Mouse (Mus musculus) adipocyte (in vitro differentiated cells): ENCODE data around the gene Sphk1.

ENCODE experiments used
- DNase-seq: peaks from one replicate; pipeline ENCODE4 v3.0.0-alpha.2; 2016; ENCODE audit warnings: low spot score

Gene Sphk1

DNA sequence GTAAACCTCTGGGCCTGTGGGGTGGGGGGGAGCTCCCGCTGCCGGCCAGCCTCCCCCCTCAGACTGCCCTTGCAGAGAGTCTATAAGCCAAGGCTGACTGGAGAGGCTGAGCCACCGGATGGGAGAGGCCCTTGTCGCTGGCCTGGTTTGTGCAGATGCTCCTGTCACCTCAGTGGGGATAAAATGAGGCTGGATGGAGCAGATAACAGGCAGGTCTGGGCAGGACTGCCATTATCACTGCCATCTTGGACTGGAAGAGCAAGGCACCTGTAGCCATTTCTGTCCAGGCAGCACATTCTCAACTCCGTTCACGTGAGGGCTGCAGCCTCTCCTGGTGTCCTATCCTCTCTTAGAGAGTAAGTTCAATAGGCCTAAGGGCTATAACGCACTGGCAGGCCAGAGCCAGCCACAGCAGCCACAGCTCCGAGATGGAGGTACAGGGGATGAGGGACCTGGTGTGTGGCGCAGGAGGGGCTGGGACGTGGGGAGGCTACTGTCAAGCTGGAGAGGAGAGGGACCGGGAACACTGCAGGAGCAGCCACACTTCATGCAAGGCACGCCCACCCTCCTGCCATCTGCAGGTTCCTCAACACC, 7.5 kb downstream of the Sphk1 start:
- DNase-seq, result no peak

GRCm38 (mm10) chr11:116541183-116541582, 10.5 kb downstream of the Sphk1 start:
- DNase-seq, result no peak

DNA sequence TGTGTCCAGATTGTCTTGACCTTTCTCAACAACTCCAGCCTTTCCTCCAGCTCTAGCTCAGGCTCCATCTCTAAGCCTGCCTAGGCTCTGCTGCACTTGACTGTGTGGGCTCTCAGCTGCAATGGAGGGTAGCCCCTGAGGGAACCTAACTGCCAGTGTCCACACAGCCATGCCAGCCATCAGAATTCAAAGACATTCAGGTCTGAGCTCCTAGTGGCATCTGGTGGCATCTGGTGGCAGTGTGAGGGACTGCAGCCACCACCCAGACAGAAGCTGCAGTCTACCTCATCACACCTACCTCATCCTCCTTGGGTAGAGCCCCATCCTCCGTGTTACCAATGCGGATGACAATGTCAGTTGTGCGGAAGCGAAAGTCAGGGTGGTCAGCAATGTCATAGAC, 12.4 kb downstream of the Sphk1 start:
- peak; percentile 45 for DNase-seq

DNA sequence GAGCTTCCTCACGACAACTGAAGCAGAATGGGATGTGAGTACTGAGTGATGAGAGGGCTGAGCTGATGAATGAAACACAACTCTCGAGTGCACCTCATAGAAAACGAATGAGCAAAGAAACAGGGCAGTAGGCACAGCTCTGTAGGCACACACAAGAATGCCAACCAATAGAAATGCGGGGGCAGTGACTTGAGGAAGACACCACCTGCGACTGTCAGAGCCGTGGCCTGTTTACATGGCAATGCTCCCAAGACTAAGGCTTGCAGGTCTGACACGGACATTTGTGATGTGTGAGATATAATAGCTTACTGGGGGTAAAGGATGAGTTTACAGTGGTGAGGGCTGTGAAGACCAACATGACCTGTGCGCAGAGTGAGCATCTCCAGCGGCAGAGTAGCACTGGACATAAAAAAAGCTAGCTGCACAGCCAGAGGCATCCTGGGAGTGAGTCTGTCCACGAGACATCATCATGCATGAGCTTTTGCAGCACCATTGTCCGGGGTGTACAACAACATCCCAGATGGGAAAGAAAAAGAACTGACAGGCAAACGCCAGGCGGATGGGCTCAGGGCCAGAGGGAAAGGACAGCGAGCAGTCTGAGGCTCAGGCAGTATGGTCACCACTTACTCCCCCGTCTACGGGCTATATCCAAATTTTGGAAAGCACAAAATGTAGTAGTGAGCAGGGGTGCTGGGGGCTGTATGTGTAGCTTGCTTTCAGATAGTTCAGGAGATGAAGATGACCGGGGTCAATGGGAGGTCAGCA, 16.8 kb downstream of the Sphk1 start:
- no peak for DNase-seq

DNA sequence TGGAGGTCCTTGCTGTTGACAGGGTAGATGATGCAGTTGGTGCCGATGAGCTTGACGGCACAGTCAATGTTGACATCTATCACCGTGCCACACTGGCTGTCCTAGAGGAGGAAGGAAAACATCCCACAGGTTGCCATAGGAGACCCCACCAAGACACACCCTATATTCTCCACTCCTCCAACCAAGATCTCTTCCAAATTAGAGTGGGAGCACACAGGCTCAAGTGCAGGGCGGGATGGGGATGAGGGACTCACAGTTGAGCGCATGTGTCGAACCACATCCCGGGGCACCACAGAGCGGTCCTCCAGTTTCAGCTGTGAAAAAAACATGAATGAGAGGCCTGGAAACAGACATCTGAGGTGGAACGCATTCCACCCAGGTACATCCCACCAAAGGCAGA, 18.1 kb downstream of the Sphk1 start:
- no peak for DNase-seq

DNA sequence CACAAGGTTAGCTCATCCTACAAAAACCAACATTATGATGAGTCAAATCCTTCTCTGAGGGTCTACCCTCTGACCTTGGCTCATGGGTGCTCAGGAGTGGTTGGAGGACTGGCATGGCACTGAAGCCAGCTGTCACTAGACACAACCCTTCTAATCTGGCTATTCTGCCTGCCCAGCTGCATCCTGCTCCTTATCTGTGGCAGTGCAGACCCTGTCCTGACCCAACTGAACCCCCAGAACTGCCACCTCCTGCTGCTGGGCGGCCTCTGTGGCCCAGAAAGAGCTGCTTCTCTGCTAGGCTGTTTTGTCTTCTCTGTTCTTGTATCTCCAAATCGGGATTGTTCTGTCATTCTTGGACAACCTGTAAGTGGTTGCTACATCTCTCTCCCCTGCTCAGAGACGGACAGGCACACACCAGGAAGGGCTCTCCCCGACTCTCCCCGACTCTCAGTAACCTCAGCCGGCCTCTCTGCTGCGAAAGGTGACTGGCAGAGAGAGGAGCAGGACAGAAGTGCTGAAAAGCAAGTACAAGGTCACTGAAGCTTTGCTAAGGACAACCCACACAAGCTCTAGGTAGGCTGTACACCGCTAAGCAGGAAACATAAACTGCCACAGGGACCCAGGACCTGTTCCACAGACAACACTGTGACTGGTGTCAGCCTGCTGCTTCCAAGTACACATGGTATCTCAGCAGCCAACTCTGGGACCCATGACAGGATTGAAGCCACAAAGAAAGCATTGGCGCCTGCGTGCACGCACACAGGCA, 18.7 kb downstream of the Sphk1 start:
- DNase-seq, result no peak

DNA sequence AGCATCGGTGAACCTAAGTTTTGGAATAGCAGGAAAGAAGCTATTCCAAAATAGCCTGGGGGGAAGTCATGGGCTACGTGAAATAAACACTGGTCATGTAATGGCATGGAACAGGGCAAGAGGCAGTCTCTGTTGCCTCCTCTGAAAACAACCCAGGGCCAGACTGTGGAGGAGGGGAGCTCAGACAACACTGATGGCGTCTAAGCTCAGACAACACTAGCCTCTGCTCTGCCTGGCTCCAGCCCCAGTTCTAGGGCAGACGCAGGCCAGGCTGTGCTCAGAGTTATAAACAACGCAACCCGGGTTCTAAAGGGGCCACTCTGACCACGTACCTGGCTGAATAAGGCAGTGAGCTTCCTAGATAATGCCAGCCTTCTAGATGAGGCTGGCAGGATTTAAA, 20.0 kb downstream of the Sphk1 start:
- peak; percentile 90 for DNase-seq

DNA sequence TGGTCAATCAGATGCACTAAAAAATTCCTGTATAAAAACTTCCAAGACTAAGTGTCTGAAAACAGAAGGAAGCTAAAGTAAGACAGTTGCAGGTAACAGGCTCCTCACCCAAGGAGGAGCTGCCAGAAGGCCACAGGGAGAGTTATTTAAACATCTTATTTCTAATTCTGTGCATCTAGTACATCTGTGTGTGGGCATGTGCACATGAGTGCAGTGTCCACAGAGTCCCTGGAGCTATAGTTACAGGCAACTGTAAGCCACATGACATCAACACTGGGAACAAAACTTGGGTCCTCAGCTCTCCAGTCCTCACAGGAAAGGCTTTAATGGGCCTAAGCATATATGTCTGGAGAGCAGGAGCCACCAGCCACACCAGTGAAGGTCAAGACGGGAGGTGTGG, 21.5 kb downstream of the Sphk1 start:
- no peak for DNase-seq

DNA sequence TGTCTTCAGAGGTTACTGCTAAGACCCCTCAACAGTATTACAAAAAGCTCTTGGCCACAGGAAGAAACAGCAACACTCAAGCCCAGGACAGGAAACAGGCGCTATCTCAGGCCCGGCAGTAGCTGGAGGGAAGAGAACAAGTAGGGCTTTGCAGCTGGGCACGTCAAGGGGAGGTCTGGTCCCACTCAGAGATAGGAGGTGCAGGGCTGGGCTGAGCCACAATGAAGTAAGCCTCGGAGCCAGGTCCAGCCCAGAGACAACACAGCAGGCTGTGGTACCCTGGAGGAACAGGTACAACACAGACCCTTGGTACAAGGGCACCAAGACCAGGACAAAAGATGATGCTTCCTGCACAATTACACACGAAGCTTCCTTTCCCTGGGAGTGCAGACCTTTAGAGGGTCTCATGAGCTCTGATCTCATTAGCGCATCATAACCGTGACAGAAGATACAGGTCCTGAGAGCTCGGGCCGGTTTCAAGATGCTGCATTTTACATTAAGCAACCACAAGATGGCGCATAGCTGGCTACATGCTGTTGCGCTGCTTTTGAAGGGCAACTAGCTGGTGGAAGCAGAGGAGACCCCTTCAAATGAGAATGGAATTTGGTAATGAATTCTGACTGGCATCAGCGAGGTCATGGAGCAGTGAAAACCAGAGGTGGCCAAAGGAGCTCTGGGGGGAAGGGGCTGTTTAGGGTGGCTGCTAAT, 23.6 kb downstream of the Sphk1 start:
- peak; percentile 59 for DNase-seq

DNA sequence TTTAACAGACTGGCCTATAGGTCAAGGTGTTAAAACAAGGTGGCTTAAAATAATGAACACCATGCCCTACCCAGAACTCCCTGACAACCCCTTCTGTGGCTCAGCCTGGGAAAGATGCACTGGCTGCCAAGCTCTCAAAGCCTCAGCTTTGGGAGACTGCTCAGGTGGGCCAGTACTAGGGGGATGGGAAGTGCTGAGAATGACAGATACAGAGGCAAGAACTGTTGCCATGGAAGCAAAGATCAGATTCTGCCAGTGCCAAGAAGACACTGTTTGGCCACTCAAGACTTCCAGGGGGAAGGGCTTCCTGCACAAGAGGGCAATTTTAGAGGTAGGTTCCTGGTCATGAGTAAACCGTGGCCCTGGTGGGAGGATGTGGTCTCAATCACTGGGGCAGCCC, 24.8 kb downstream of the Sphk1 start:
- no peak for DNase-seq

GRCm38 (mm10) chr11:116556308-116556707, 25.6 kb downstream of the Sphk1 start:
- no peak for DNase-seq

DNA sequence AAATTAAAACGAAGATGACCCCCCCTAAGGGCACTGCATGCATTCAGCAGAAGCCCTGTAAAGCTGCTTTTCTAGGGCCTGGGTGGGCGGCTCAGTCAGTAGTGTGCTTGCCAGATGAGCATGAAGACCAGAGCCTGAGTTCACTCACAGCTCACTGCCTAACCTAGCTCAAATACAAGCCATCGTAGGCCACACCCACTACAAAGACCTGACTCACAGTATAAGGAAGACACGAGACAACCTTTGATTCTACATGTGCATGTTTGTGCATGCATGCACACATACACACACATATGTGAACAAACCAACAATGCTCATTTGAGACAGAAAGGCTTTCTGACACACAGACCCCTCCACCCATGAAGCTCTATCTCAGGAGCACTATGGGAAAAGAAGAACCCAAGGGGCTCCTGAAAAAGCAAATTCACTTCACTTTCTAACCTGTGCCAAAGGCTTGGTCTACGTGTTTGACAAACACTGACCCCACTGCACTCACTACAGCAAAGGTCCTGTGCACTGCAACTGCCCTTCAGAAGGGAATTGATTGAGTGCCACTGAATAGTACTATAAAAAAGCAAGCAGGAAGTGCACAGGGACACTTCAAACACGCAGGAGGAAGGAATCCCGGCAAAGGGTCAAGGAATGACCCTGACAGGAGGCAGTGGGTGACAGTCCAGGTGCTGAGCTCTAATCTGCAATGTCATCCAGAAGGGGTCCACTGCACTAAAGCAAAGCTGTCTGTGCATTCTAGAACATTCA, 34.7 kb downstream of the Sphk1 start:
- DNase-seq, result no peak

- no peak for DNase-seq
Observed at GRCm38 (mm10) chr11:116567531-116567930, 36.8 kb downstream of the Sphk1 start.

DNA sequence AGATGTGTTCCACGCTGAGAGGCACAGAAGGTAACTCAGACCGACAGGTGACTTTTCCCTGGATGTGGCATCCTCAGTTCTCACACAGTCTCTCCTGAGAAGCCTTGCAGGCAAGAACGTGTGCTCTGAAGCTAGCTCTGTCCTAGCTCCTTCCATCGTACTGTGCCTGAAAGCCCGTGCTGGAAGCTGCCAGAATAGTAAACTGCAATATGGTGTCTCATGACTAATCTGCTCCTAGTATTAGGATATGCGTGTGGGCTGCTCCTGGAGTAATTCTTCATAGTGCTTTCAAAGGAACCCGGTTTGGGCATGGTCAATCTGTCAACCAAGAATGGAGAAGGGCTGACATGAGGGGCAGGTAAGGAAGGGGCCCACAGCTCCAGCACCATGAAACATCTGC, 40.1 kb downstream of the Sphk1 start:
- DNase-seq, result no peak

- DNase-seq, result peak; percentile 36
Observed at GRCm38 (mm10) chr11:116571767-116572679, 41.3 kb downstream of the Sphk1 start.

- peak; percentile 51 for DNase-seq
Observed at GRCm38 (mm10) chr11:116572756-116573543, 42.2 kb downstream of the Sphk1 start.

DNA sequence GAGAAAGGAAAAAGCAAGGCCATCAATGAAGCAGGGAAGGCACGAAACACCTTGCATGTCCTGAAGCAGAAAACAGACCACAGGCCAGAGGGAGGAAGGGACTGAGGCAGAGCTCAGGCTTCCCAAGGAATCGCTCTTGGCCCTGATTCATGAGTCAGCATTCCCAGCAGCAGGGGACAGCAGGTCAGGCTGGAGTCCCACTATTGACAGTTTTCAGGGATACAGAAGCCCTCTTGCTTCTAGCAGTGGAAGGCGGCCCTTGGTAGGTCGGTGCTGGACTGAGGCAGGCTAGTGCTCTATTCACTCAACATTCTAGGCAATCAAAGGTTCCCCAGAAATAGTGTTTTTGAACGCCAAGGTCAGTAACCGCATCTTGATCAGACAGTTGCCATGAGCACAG, 43.8 kb downstream of the Sphk1 start:
- DNase-seq, result peak; percentile 39

DNA sequence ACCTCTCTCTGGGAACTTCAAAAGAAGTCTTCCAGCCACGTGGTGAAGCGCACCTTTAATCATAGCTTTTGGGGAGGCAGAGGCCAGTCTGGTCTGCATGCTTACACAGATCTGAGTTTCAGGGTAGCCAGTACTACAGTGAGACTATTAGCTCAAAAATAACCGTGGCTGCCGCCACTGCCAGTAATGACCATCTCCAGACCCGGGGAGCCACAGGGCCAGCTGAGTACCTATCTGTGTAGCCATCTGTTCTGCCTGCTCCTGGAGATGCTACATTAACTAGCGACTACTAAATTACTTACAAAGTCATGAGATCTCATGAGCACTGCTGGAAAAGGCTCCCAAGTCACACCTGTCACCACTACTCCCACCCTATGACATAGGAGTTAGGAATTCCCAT, 44.3 kb downstream of the Sphk1 start:
- no peak for DNase-seq

GRCm38 (mm10) chr11:116575396-116575795, 44.7 kb downstream of the Sphk1 start:
- DNase-seq, result no peak

GRCm38 (mm10) chr11:116579280-116579679, 48.6 kb downstream of the Sphk1 start:
- peak; percentile 83 for DNase-seq
